Mouse (Mus musculus) intestine, embryonic 16.5 days (tissue): ENCODE results near the gene Cul1. TPM values are rescaled to one million over a fixed set of nuclear protein-coding genes. Genes with fewer than 3 reads are reported as not detected.
A peak's percentile ranks its signal among the peaks of the same experiment; 100 is the strongest.
"Not testable (repeated sequence)": the region's sequence is repeated elsewhere in the genome, so short reads cannot be mapped to it uniquely, and the experiment has no call there.

Experiments used
- ATAC-seq: fragments of 200-750 bp; cut with Nextera tagmentation; 2 replicates; pipeline ENCODE4 v1.8.0; 2017; ENCODE audit warnings: moderate TSS enrichment, moderate library complexity
- H3K27ac ChIP-seq: fragments of 300-500 bp; sonication (generic); 2 replicates; pipeline ENCODE4 v1.5.1; 2014; ENCODE audit warnings: mild to moderate bottlenecking, low read length
- H3K27me3 ChIP-seq: fragments of 300-500 bp; sonication (generic); replicated peaks from 2 replicates; pipeline ENCODE4 v1.6.1; 2014; ENCODE audit warnings: low read length, control low read depth, mixed read lengths; ENCODE audit not compliant: control insufficient read depth, insufficient read depth
- H3K36me3 ChIP-seq: fragments of 300-500 bp; sonication (generic); 2 replicates; pipeline ENCODE4 v1.6.1; 2014; ENCODE audit warnings: low read length, control low read depth; ENCODE audit not compliant: control insufficient read depth, insufficient read depth
- H3K4me1 ChIP-seq: fragments of 300-500 bp; sonication (generic); 2 replicates; pipeline ENCODE4 v1.6.1; 2014; ENCODE audit warnings: low read length, control low read depth, mixed read lengths; ENCODE audit not compliant: control insufficient read depth, insufficient read depth
- H3K4me2 ChIP-seq: fragments of 300-500 bp; sonication (generic); 2 replicates; pipeline ENCODE4 v1.6.1; 2014; ENCODE audit warnings: low read depth, low read length, control low read depth
- H3K4me3 ChIP-seq: fragments of 300-500 bp; sonication (generic); 2 replicates; pipeline ENCODE4 v1.5.1; 2014; ENCODE audit warnings: mild to moderate bottlenecking, low read length
- H3K9ac ChIP-seq: fragments of 300-500 bp; sonication (generic); 2 replicates; pipeline ENCODE4 v1.6.1; 2014; ENCODE audit warnings: low read depth, low read length
- H3K9me3 ChIP-seq: fragments of 300-500 bp; sonication (generic); 2 replicates; pipeline ENCODE4 v1.6.1; 2016; ENCODE audit warnings: low read length, control low read depth; ENCODE audit not compliant: control insufficient read depth
- WGBS: fragments of 180-500 bp; shearing (Covaris S2); extraction: QIAGEN DNeasy Blood & Tissue Kit; methylation state at CpG from one replicate; pipeline ENCODE4 v1.1.7; 2014; 5-methylcytosine and 5-hydroxymethylcytosine counted together
- polyA plus RNA-seq: library from polyadenylated mRNA; unstranded; fragments of >200 nt; fragmentation: Nextera tagmentation; extraction: Ambion mirVana; gene quantifications from 2 replicates; pipeline ENCODE4 v1.2.1, GENCODE M21; 2015

The Cul1 gene
- polyA plus RNA-seq, 1 experiment from 2014 or later: 97.6 TPM

- not testable (repeated sequence) for H3K4me2 ChIP-seq, H3K27me3 ChIP-seq, H3K9ac ChIP-seq, H3K4me3 ChIP-seq, H3K27ac ChIP-seq, H3K36me3 ChIP-seq, ATAC-seq, H3K4me1 ChIP-seq, H3K9me3 ChIP-seq
- WGBS: 89% methylated on average over 10 of the region's 12 CpGs
Measured at GRCm38 (mm10) chr6:47432795-47433194, 20.4 kb upstream of the Cul1 start.

- Histone ChIP-seq H3K9ac (no peak overlapping the region), H3K27ac (no peak overlapping the region), H3K4me3 (no peak overlapping the region), H3K36me3 (no peaks in the 10 kb centered on the region), H3K4me2 (no peak overlapping the region), H3K27me3 (no peaks in the 10 kb centered on the region), H3K4me1 (no peaks in the 10 kb centered on the region), H3K9me3 (no peaks in the 10 kb centered on the region)
- 81% methylated on average over 2 of the region's 2 CpGs for WGBS
- no peak for ATAC-seq
Measured at GRCm38 (mm10) chr6:47440080-47440479, 13.1 kb upstream of the Cul1 start.

- no peak overlapping the region for H3K27ac ChIP-seq
- 92% methylated on average over 1 of the region's 1 CpGs for WGBS
- H3K4me2 ChIP-seq: no peak overlapping the region
- no peak overlapping the region for H3K9ac ChIP-seq
- H3K36me3 ChIP-seq: no peaks in the 10 kb centered on the region
- H3K4me1 ChIP-seq: no peaks in the 10 kb centered on the region
- H3K9me3 ChIP-seq: no peaks in the 10 kb centered on the region
- ATAC-seq: no peak
- no peak overlapping the region for H3K4me3 ChIP-seq
- H3K27me3 ChIP-seq: no peaks in the 10 kb centered on the region
Measured at GRCm38 (mm10) chr6:47447658-47448057, 5.5 kb upstream of the Cul1 start.

- Histone ChIP-seq H3K9me3 (no peaks in the 10 kb centered on the region), H3K27ac (peak overlapping the region; percentile 98), H3K4me1 (peaks cover 20% of the 10 kb centered on the region), H3K36me3 (no peaks in the 10 kb centered on the region), H3K4me3 (peak overlapping the region; percentile 98), H3K27me3 (no peaks in the 10 kb centered on the region), H3K9ac (peak overlapping the region; percentile 100), H3K4me2 (peak overlapping the region; percentile 73)
- peak; percentile 71 for ATAC-seq
- WGBS: under 1% methylated on average over 42 of the region's 42 CpGs
Measured at GRCm38 (mm10) chr6:47453522-47454130, 428 bp downstream of the Cul1 start.

GRCm38 (mm10) chr6:47454131-47454574 lies 955 bp downstream of the Cul1 start:
- peak overlapping the region; percentile 98 for H3K27ac ChIP-seq
- H3K4me2 ChIP-seq: peak overlapping the region; percentile 82
- peak overlapping the region; percentile 98 for H3K4me3 ChIP-seq
- peak overlapping the region; percentile 100 for H3K9ac ChIP-seq
- no peaks in the 10 kb centered on the region for H3K36me3 ChIP-seq
- under 1% methylated on average over 55 of the region's 72 CpGs for WGBS
- H3K27me3 ChIP-seq: no peaks in the 10 kb centered on the region
- H3K4me1 ChIP-seq: peaks cover 20% of the 10 kb centered on the region
- H3K9me3 ChIP-seq: no peaks in the 10 kb centered on the region
- peak; percentile 95 for ATAC-seq

- peak; percentile 83 for ATAC-seq
- Histone ChIP-seq H3K4me1 (peaks cover 20% of the 10 kb centered on the region), H3K27me3 (no peaks in the 10 kb centered on the region), H3K4me3 (peak overlapping the region; percentile 98), H3K36me3 (no peaks in the 10 kb centered on the region), H3K9ac (peak overlapping the region; percentile 100), H3K27ac (peak overlapping the region; percentile 98), H3K4me2 (peak overlapping the region; percentile 82), H3K9me3 (no peaks in the 10 kb centered on the region)
- WGBS: under 1% methylated on average over 78 of the region's 79 CpGs
Measured at GRCm38 (mm10) chr6:47454575-47455571, 1.7 kb downstream of the Cul1 start.

- H3K36me3 ChIP-seq: no peaks in the 10 kb centered on the region
- ATAC-seq: no peak
- H3K9me3 ChIP-seq: no peaks in the 10 kb centered on the region
- H3K4me3 ChIP-seq: no peak overlapping the region
- no peak overlapping the region for H3K9ac ChIP-seq
- peak overlapping the region; percentile 82 for H3K4me2 ChIP-seq
- H3K4me1 ChIP-seq: peaks cover 20% of the 10 kb centered on the region
- H3K27me3 ChIP-seq: no peaks in the 10 kb centered on the region
- 88% methylated on average over 1 of the region's 1 CpGs for WGBS
- H3K27ac ChIP-seq: no peak overlapping the region
Measured at GRCm38 (mm10) chr6:47455843-47456242, 2.6 kb downstream of the Cul1 start.

- no peaks in the 10 kb centered on the region for H3K9me3 ChIP-seq
- H3K4me3 ChIP-seq: no peak overlapping the region
- H3K9ac ChIP-seq: no peak overlapping the region
- H3K27ac ChIP-seq: no peak overlapping the region
- H3K27me3 ChIP-seq: no peaks in the 10 kb centered on the region
- 66% methylated on average over 2 of the region's 2 CpGs for WGBS
- no peaks in the 10 kb centered on the region for H3K36me3 ChIP-seq
- no peak overlapping the region for H3K4me2 ChIP-seq
- no peak for ATAC-seq
- peaks cover 20% of the 10 kb centered on the region for H3K4me1 ChIP-seq
Measured at GRCm38 (mm10) chr6:47456853-47457252, 3.7 kb downstream of the Cul1 start.

GRCm38 (mm10) chr6:47465400-47465799 lies 12.2 kb downstream of the Cul1 start:
- WGBS: 42% methylated on average over 2 of the region's 2 CpGs
- no peaks in the 10 kb centered on the region for H3K27me3 ChIP-seq
- ATAC-seq: no peak

More at GRCm38 (mm10) chr6:47465400-47465799, 12.2 kb downstream of the Cul1 start:
- no peak overlapping the region for H3K4me2 ChIP-seq
- H3K27ac ChIP-seq: no peak overlapping the region
- H3K36me3 ChIP-seq: no peaks in the 10 kb centered on the region
- H3K4me3 ChIP-seq: no peak overlapping the region
- H3K4me1 ChIP-seq: no peaks in the 10 kb centered on the region; the same call in 1 of the 2 replicates
- no peaks in the 10 kb centered on the region; the same call in 1 of the 2 replicates for H3K9me3 ChIP-seq
- H3K9ac ChIP-seq: no peak overlapping the region
